Mouse (Mus musculus) lung, adult 2 months (tissue): ENCODE results near the gene Josd1.

Experiments
- CTCF ChIP-seq: fragments of 200-500 bp; IDR thresholded peaks from 2 replicates; pipeline ENCODE4 v1.5.1; 2011; ENCODE audit warnings: mild to moderate bottlenecking, low read length, control low read depth; ENCODE audit not compliant: insufficient read depth
- POLR2A ChIP-seq: fragments of 200-500 bp; IDR thresholded peaks from 2 replicates; pipeline ENCODE4 v1.6.1; 2011; ENCODE audit warnings: low read depth, mild to moderate bottlenecking, control low read depth, low read length, borderline replicate concordance; ENCODE audit errors: extremely low read depth

- no peak for TF ChIP-seq POLR2A
- no peak for TF ChIP-seq CTCF
Observed at GRCm38 (mm10) chr15:79656451-79656850, 31.3 kb downstream of the Josd1 start.
